Mouse (Mus musculus): ENCODE measurements at regions not wholly inside any gene's neighbourhood (a gene's known extent, or its start where the extent isn't known, plus 50 kb on each side); places are given as distances from the start of the nearest gene placed in this dataset.

GRCm38 (mm10) chr6:101940266-101940866 is 562.7 kb upstream of the Pdzrn3 start:
- Histone ChIP-seq H3K27me3 (replicated peaks; ENCODE audit: control insufficient read depth, insufficient read depth, low read length) (no peaks in the 10 kb centered on the region), H3K4me1 (replicated peaks; ENCODE audit: control insufficient read depth, insufficient read depth, low read length) (peaks cover 13% of the 10 kb centered on the region), H3K9me3 (ENCODE audit: control insufficient read depth, low read length) (no peaks in the 10 kb centered on the region), H3K36me3 (ENCODE audit: control insufficient read depth, insufficient read depth) (no peaks in the 10 kb centered on the region), H3K27ac (ENCODE audit: low read length) (no peak overlapping the region), H3K9ac (replicated peaks; ENCODE audit: low read depth, low read length) (no peak overlapping the region), H3K4me3 (replicated peaks; ENCODE audit: low read length) (no peak overlapping the region), H3K4me2 (ENCODE audit: low read length) (no peak overlapping the region)
- 47% methylated on average over 3 of the region's 3 CpGs for WGBS
- peak; percentile 31 for ATAC-seq

- WGBS = 8% methylated on average over 4 of the region's 4 CpGs
- H3K4me2 ChIP-seq (ENCODE audit: low read length) = peak overlapping the region; percentile 48
- peak; percentile 66 for ATAC-seq
These were observed 560.8 kb upstream of the Pdzrn3 start for GRCm38 (mm10) chr6:101938393-101938985.

GRCm38 (mm10) chr6:101937467-101938392 is 560.0 kb upstream of the Pdzrn3 start:
- ATAC-seq = peak; percentile 90

More at GRCm38 (mm10) chr6:101938393-101938985, 560.8 kb upstream of the Pdzrn3 start:
- Histone ChIP-seq H3K36me3 (ENCODE audit: control insufficient read depth, insufficient read depth) (no peaks in the 10 kb centered on the region), H3K4me3 (replicated peaks; ENCODE audit: low read length) (no peak overlapping the region), H3K4me1 (replicated peaks; ENCODE audit: control insufficient read depth, insufficient read depth, low read length) (peaks cover 13% of the 10 kb centered on the region), H3K27me3 (replicated peaks; ENCODE audit: control insufficient read depth, insufficient read depth, low read length) (no peaks in the 10 kb centered on the region), H3K27ac (ENCODE audit: low read length) (no peak overlapping the region), H3K9ac (replicated peaks; ENCODE audit: low read depth, low read length) (no peak overlapping the region), H3K9me3 (ENCODE audit: control insufficient read depth, low read length) (no peaks in the 10 kb centered on the region)

GRCm38 (mm10) chr6:101931768-101932167 is 554.1 kb upstream of the Pdzrn3 start:
- no peak overlapping the region for H3K9ac ChIP-seq (replicated peaks; ENCODE audit: low read depth, low read length)
- H3K27me3 ChIP-seq (replicated peaks; ENCODE audit: control insufficient read depth, insufficient read depth, low read length) = no peaks in the 10 kb centered on the region
- H3K4me1 ChIP-seq (replicated peaks; ENCODE audit: control insufficient read depth, insufficient read depth, low read length) = no peaks in the 10 kb centered on the region
- H3K4me2 ChIP-seq (ENCODE audit: low read length) = no peak overlapping the region
- H3K36me3 ChIP-seq (ENCODE audit: control insufficient read depth, insufficient read depth) = no peaks in the 10 kb centered on the region
- 92% methylated on average over 5 of the region's 5 CpGs for WGBS
- H3K4me3 ChIP-seq (replicated peaks; ENCODE audit: low read length) = no peak overlapping the region
- H3K27ac ChIP-seq (ENCODE audit: low read length) = no peak overlapping the region
- ATAC-seq = no peak
- no peaks in the 10 kb centered on the region for H3K9me3 ChIP-seq (ENCODE audit: control insufficient read depth, low read length)

More at GRCm38 (mm10) chr6:101937467-101938392, 560.0 kb upstream of the Pdzrn3 start:
- Histone ChIP-seq H3K27me3 (replicated peaks; ENCODE audit: control insufficient read depth, insufficient read depth, low read length) (no peaks in the 10 kb centered on the region), H3K36me3 (ENCODE audit: control insufficient read depth, insufficient read depth) (no peaks in the 10 kb centered on the region), H3K9ac (replicated peaks; ENCODE audit: low read depth, low read length) (0 out of 2 replicates have a peak overlapping the region, but pooled peaks have one; percentile 17), H3K4me3 (replicated peaks; ENCODE audit: low read length) (peak overlapping the region; percentile 15; the same call in 1 of the 2 replicates), H3K4me1 (replicated peaks; ENCODE audit: control insufficient read depth, insufficient read depth, low read length) (peaks cover 11% of the 10 kb centered on the region), H3K4me2 (ENCODE audit: low read length) (peak overlapping the region; percentile 48), H3K27ac (ENCODE audit: low read length) (no peak overlapping the region), H3K9me3 (ENCODE audit: control insufficient read depth, low read length) (no peaks in the 10 kb centered on the region)
- WGBS = 4% methylated on average over 12 of the region's 12 CpGs

GRCm38 (mm10) chr6:101921686-101922085 is 544.0 kb upstream of the Pdzrn3 start:
- 0 out of 2 replicates have a peak, but pooled peaks cover 2% of the 10 kb centered on the region for H3K4me1 ChIP-seq (replicated peaks; ENCODE audit: control insufficient read depth, insufficient read depth, low read length)
- ATAC-seq = peak; percentile 56; the same call in 1 of the 2 replicates
- 28% methylated on average over 4 of the region's 4 CpGs for WGBS
- no peak overlapping the region for H3K9ac ChIP-seq (replicated peaks; ENCODE audit: low read depth, low read length)
- no peak overlapping the region for H3K27ac ChIP-seq (ENCODE audit: low read length)
- H3K27me3 ChIP-seq (replicated peaks; ENCODE audit: control insufficient read depth, insufficient read depth, low read length) = no peaks in the 10 kb centered on the region
- H3K36me3 ChIP-seq (ENCODE audit: control insufficient read depth, insufficient read depth) = no peaks in the 10 kb centered on the region
- no peak overlapping the region for H3K4me3 ChIP-seq (replicated peaks; ENCODE audit: low read length)
- no peaks in the 10 kb centered on the region for H3K9me3 ChIP-seq (ENCODE audit: control insufficient read depth, low read length)
- H3K4me2 ChIP-seq (ENCODE audit: low read length) = no peak overlapping the region

GRCm38 (mm10) chr6:101921186-101921585 is 543.5 kb upstream of the Pdzrn3 start:
- Histone ChIP-seq H3K4me1 (replicated peaks; ENCODE audit: control insufficient read depth, insufficient read depth, low read length) (0 out of 2 replicates have a peak, but pooled peaks cover 2% of the 10 kb centered on the region), H3K9me3 (ENCODE audit: control insufficient read depth, low read length) (no peaks in the 10 kb centered on the region), H3K4me2 (ENCODE audit: low read length) (no peak overlapping the region), H3K9ac (replicated peaks; ENCODE audit: low read depth, low read length) (no peak overlapping the region), H3K27ac (ENCODE audit: low read length) (no peak overlapping the region), H3K4me3 (replicated peaks; ENCODE audit: low read length) (no peak overlapping the region), H3K36me3 (ENCODE audit: control insufficient read depth, insufficient read depth) (no peaks in the 10 kb centered on the region), H3K27me3 (replicated peaks; ENCODE audit: control insufficient read depth, insufficient read depth, low read length) (no peaks in the 10 kb centered on the region)
- ATAC-seq = peak; percentile 95

GRCm38 (mm10) chr6:101918914-101919313 is 541.2 kb upstream of the Pdzrn3 start:
- H3K27me3 ChIP-seq (replicated peaks; ENCODE audit: control insufficient read depth, insufficient read depth, low read length) = no peaks in the 10 kb centered on the region
- H3K27ac ChIP-seq (ENCODE audit: low read length) = no peak overlapping the region
- no peaks in the 10 kb centered on the region for H3K36me3 ChIP-seq (ENCODE audit: control insufficient read depth, insufficient read depth)
- H3K9ac ChIP-seq (replicated peaks; ENCODE audit: low read depth, low read length) = no peak overlapping the region
- no peak overlapping the region for H3K4me3 ChIP-seq (replicated peaks; ENCODE audit: low read length)
- 0 out of 2 replicates have a peak, but pooled peaks cover 2% of the 10 kb centered on the region for H3K4me1 ChIP-seq (replicated peaks; ENCODE audit: control insufficient read depth, insufficient read depth, low read length)
- no peak overlapping the region for H3K4me2 ChIP-seq (ENCODE audit: low read length)
- H3K9me3 ChIP-seq (ENCODE audit: control insufficient read depth, low read length) = no peaks in the 10 kb centered on the region
- no peak for ATAC-seq

GRCm38 (mm10) chr6:101905029-101905342 is 527.3 kb upstream of the Pdzrn3 start:
- H3K4me3 ChIP-seq (replicated peaks; ENCODE audit: low read length) = no peak overlapping the region
- no peak for ATAC-seq
- no peak overlapping the region for H3K27ac ChIP-seq (ENCODE audit: low read length)
- H3K27me3 ChIP-seq (replicated peaks; ENCODE audit: control insufficient read depth, insufficient read depth, low read length) = no peaks in the 10 kb centered on the region
- no peak overlapping the region for H3K9ac ChIP-seq (replicated peaks; ENCODE audit: low read depth, low read length)
- H3K4me2 ChIP-seq (ENCODE audit: low read length) = no peak overlapping the region
- H3K9me3 ChIP-seq (ENCODE audit: control insufficient read depth, low read length) = no peaks in the 10 kb centered on the region
- no peaks in the 10 kb centered on the region for H3K36me3 ChIP-seq (ENCODE audit: control insufficient read depth, insufficient read depth)
- no peaks in the 10 kb centered on the region for H3K4me1 ChIP-seq (replicated peaks; ENCODE audit: control insufficient read depth, insufficient read depth, low read length)
- 89% methylated on average over 2 of the region's 2 CpGs for WGBS

Measured in forebrain, embryonic 16.5 days (tissue).